Mouse (Mus musculus): ENCODE results near the gene Lrrc73. TPM values are rescaled to one million over a fixed set of nuclear protein-coding genes. Genes with fewer than 3 reads are reported as not detected.

The Lrrc73 gene
- polyA plus RNA-seq, 1 experiment from 2014 or later: 5.2 TPM

DNA sequence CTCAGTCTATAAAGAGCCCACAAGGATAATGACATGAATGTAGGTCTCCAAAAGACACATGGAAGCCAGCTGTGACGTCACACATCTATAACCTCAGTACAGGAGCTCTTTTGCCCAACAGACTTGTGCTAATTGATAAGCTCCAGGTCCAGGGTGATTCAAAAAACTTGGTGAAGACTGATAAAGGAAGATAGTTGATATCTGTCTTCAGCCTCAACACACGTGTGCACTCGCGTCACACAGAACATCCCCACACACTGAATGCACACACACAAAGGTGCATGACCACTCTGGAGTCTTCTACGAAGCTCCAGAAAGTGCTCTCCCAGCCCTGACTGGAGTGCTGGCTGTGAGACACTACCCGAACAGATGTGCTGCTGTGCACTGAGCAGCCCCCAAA, 16.3 kb upstream of the Lrrc73 start:
- no peaks in the 10 kb centered on the region for H3K9me3 ChIP-seq (ENCODE audit: low read length)
- no peak overlapping the region for H3K9ac ChIP-seq (replicated peaks; ENCODE audit: low read depth)
- no peak for ATAC-seq
- H3K27ac ChIP-seq (ENCODE audit: low read length): no peak overlapping the region
- H3K4me3 ChIP-seq (ENCODE audit: low read depth, low read length): no peak overlapping the region
- TF ChIP-seq CTCF (IDR thresholded peaks at IDR 0.05): no peak
- TF ChIP-seq EP300 (IDR thresholded peaks at IDR 0.05): no peak
- peaks cover 23% of the 10 kb centered on the region for H3K36me3 ChIP-seq (ENCODE audit: insufficient read depth, low read length)
- no peaks in the 10 kb centered on the region for H3K27me3 ChIP-seq (replicated peaks; ENCODE audit: insufficient read depth, low read length)
- no peak overlapping the region for H3K4me2 ChIP-seq (replicated peaks; ENCODE audit: low read depth, low read length)
- H3K4me1 ChIP-seq (ENCODE audit: insufficient read depth, low read depth, low read length): no peaks in the 10 kb centered on the region
- WGBS: 94% methylated on average over 6 of the region's 6 CpGs
- no peak for DNase-seq (ENCODE audit: low spot score)

GRCm38 (mm10) chr17:46237480-46237879, 15.9 kb upstream of the Lrrc73 start:
- WGBS: 75% methylated on average over 5 of the region's 5 CpGs
- Histone ChIP-seq H3K4me3 (ENCODE audit: low read depth, low read length) (no peak overlapping the region), H3K27ac (ENCODE audit: low read length) (no peak overlapping the region), H3K4me1 (ENCODE audit: insufficient read depth, low read depth, low read length) (no peaks in the 10 kb centered on the region), H3K36me3 (ENCODE audit: insufficient read depth, low read length) (peaks cover 23% of the 10 kb centered on the region), H3K9ac (replicated peaks; ENCODE audit: low read depth) (no peak overlapping the region), H3K4me2 (replicated peaks; ENCODE audit: low read depth, low read length) (no peak overlapping the region), H3K9me3 (ENCODE audit: low read length) (no peaks in the 10 kb centered on the region), H3K27me3 (replicated peaks; ENCODE audit: insufficient read depth, low read length) (no peaks in the 10 kb centered on the region)
- no peak for ATAC-seq
- no peak for TF ChIP-seq CTCF (IDR thresholded peaks at IDR 0.05)
- TF ChIP-seq EP300 (IDR thresholded peaks at IDR 0.05): no peak
- no peak for DNase-seq (ENCODE audit: low spot score)

- Histone ChIP-seq H3K4me2 (replicated peaks; ENCODE audit: low read depth, low read length) (no peak overlapping the region), H3K27me3 (replicated peaks; ENCODE audit: insufficient read depth, low read length) (no peaks in the 10 kb centered on the region), H3K4me3 (ENCODE audit: low read depth, low read length) (no peak overlapping the region), H3K27ac (ENCODE audit: low read length) (no peak overlapping the region), H3K4me1 (ENCODE audit: insufficient read depth, low read depth, low read length) (peaks cover under 1% of the 10 kb centered on the region; the same call in 1 of the 2 replicates), H3K36me3 (ENCODE audit: insufficient read depth, low read length) (peaks cover 23% of the 10 kb centered on the region), H3K9me3 (ENCODE audit: low read length) (no peaks in the 10 kb centered on the region), H3K9ac (replicated peaks; ENCODE audit: low read depth) (no peak overlapping the region)
- TF ChIP-seq EP300 (IDR thresholded peaks at IDR 0.05) (no peak), CTCF (IDR thresholded peaks at IDR 0.05) (no peak)
- WGBS: 81% methylated on average over 14 of the region's 15 CpGs
- ATAC-seq: no peak
- DNase-seq (ENCODE audit: low spot score): no peak
Measured at GRCm38 (mm10) chr17:46239516-46240114, 13.7 kb upstream of the Lrrc73 start.

GRCm38 (mm10) chr17:46241471-46241870, 11.9 kb upstream of the Lrrc73 start:
- H3K27me3 ChIP-seq (replicated peaks; ENCODE audit: insufficient read depth, low read length): no peaks in the 10 kb centered on the region
- no peak overlapping the region for H3K4me3 ChIP-seq (ENCODE audit: low read depth, low read length)
- TF ChIP-seq CTCF (IDR thresholded peaks at IDR 0.05): no peak
- TF ChIP-seq EP300 (IDR thresholded peaks at IDR 0.05): no peak
- H3K36me3 ChIP-seq (ENCODE audit: insufficient read depth, low read length): peaks cover 21% of the 10 kb centered on the region
- 54% methylated on average over 11 of the region's 11 CpGs for WGBS
- H3K9me3 ChIP-seq (ENCODE audit: low read length): no peaks in the 10 kb centered on the region
- ATAC-seq (peak; percentile 16; the same call in 1 of the 2 replicates), DNase-seq (ENCODE audit: low spot score) (peak; percentile 50)
- no peak overlapping the region for H3K9ac ChIP-seq (replicated peaks; ENCODE audit: low read depth)
- peaks cover 2% of the 10 kb centered on the region; the same call in 1 of the 2 replicates for H3K4me1 ChIP-seq (ENCODE audit: insufficient read depth, low read depth, low read length)
- H3K27ac ChIP-seq (ENCODE audit: low read length): peak overlapping the region; percentile 47; the same call in 1 of the 2 replicates
- 0 out of 2 replicates have a peak overlapping the region, but pooled peaks have one; percentile 3 for H3K4me2 ChIP-seq (replicated peaks; ENCODE audit: low read depth, low read length)

- peaks cover 18% of the 10 kb centered on the region for H3K36me3 ChIP-seq (ENCODE audit: insufficient read depth, low read length)
Measured at GRCm38 (mm10) chr17:46242274-46242673, 11.1 kb upstream of the Lrrc73 start.

GRCm38 (mm10) chr17:46242993-46243392, 10.3 kb upstream of the Lrrc73 start:
- Histone ChIP-seq H3K4me2 (replicated peaks; ENCODE audit: low read depth, low read length) (no peak overlapping the region), H3K9me3 (ENCODE audit: low read length) (no peaks in the 10 kb centered on the region), H3K27me3 (replicated peaks; ENCODE audit: insufficient read depth, low read length) (no peaks in the 10 kb centered on the region), H3K27ac (ENCODE audit: low read length) (peak overlapping the region; percentile 81), H3K36me3 (ENCODE audit: insufficient read depth, low read length) (peaks cover 15% of the 10 kb centered on the region; the same call in 1 of the 2 replicates), H3K4me1 (ENCODE audit: insufficient read depth, low read depth, low read length) (peaks cover 7% of the 10 kb centered on the region; the same call in 1 of the 2 replicates), H3K9ac (replicated peaks; ENCODE audit: low read depth) (no peak overlapping the region), H3K4me3 (ENCODE audit: low read depth, low read length) (no peak overlapping the region)
- WGBS: 55% methylated on average over 4 of the region's 4 CpGs
- peak; percentile 81 for ATAC-seq
- peak; percentile 90 for DNase-seq (ENCODE audit: low spot score)
- TF ChIP-seq CTCF (IDR thresholded peaks at IDR 0.05): no peak
- peak; percentile 88 for TF ChIP-seq EP300 (IDR thresholded peaks at IDR 0.05)

More at GRCm38 (mm10) chr17:46242274-46242673, 11.1 kb upstream of the Lrrc73 start:
- Histone ChIP-seq H3K4me1 (ENCODE audit: insufficient read depth, low read depth, low read length) (peaks cover 6% of the 10 kb centered on the region; the same call in 1 of the 2 replicates), H3K9me3 (ENCODE audit: low read length) (no peaks in the 10 kb centered on the region), H3K27ac (ENCODE audit: low read length) (peak overlapping the region; percentile 81), H3K4me2 (replicated peaks; ENCODE audit: low read depth, low read length) (0 out of 2 replicates have a peak overlapping the region, but pooled peaks have one; percentile 17), H3K9ac (replicated peaks; ENCODE audit: low read depth) (no peak overlapping the region), H3K27me3 (replicated peaks; ENCODE audit: insufficient read depth, low read length) (no peaks in the 10 kb centered on the region), H3K4me3 (ENCODE audit: low read depth, low read length) (no peak overlapping the region)
- ATAC-seq (peak; percentile 35), DNase-seq (ENCODE audit: low spot score) (no peak)
- no peak for TF ChIP-seq EP300 (IDR thresholded peaks at IDR 0.05)
- no peak for TF ChIP-seq CTCF (IDR thresholded peaks at IDR 0.05)
- WGBS: 59% methylated on average over 13 of the region's 13 CpGs

All from lung, postnatal 0 days (tissue).